Mouse (Mus musculus) mature B cell (primary cell): ENCODE measurements around the gene Il9r.

Experiments used
- in situ Hi-C: fragments of 300-500 bp; cut with MboI; formaldehyde crosslinking; loops from 2 replicates; pipeline ENCODE4 v1.14.3; 2019

Il9r gene

DNA sequence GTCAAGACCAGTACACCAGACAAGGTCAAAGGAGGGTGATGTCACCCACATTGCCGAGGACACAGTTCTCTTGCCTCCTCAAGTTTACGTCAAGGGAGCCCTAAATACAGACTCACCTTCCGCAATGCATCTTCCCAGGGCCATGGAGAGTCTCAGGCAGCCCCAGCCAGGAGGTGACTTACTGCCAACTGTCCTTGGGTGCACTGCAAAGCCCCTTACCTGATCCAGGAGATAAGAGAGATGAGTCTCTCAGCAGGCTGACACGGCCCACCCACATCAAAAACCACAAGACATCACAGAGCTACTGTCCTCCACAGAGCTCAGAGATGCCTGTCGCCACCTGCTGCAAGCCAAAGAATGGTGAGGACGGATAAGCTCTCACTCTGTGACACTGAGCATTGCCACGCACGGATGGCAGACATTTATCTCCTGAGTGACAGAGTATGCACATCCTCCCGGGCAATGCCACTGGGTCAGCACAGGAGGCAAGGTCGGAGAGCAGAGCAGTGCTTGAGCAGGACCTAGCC lies at the start of gene Il9r:
Il9r (minus strand) TSS at position 205 of the 527 bp plus-strand sequence.
- in situ Hi-C loops: no loop called here

DNA sequence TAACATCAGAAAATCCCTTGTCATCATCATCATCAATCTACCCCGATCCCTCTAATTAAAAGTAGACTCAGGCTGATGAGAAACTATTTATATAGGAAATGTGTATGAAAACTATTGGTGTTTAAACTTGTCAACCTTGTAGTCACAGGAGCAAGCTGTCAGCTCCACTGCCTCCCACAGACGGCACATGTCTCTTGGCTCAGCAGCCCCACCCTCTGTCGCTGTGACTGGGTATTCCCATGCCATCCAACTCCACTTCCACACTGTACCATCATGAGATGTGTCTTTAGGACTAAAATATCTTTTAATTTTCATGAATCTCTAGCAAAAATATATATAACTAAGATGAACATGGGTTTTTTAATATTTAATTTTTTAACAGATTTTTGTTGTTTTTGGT lies 48.3 kb upstream of the Il9r start:
- in situ Hi-C loops: no loop called here

DNA sequence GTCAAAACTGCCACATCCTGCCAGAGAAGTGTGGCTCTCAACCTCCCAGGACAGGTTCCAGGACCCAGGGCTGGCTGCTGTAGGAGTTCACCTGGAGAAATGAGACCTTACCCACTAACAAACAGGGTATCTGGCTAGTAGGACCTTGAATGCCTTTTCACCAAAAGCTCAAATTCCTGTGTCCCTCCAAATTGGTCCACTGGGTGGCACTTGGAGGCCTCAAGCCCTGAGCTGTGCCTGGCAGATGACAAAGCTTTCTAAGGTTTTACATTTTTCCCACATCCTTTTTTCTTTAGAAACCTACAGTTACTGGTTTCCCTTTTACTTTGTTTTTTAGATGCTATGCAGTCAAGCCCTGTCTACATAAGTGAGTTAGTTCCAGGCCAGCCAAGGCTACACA lies 47.0 kb upstream of the Il9r start:
- in situ Hi-C loops: no loop called here

DNA sequence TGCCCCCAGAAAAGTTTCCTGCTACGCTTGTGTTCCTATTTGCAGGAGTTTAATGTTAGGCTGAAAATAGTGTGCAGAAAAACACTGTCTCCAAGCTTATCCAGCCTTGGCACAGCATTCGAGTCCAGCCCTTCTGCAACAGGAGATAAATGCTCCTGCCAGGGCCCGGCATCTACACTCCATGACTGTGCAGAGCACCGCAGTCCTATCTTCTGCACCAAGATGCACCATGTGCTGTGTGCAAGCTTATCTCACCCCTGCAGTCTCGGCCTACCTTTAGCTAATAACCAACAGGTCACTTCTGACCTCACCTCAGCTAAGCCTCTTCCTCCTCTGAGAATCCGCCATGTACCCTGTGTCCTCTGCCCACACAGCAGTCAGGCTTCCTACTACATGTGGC lies 45.5 kb upstream of the Il9r start:
- in situ Hi-C loops: no loop called here

DNA sequence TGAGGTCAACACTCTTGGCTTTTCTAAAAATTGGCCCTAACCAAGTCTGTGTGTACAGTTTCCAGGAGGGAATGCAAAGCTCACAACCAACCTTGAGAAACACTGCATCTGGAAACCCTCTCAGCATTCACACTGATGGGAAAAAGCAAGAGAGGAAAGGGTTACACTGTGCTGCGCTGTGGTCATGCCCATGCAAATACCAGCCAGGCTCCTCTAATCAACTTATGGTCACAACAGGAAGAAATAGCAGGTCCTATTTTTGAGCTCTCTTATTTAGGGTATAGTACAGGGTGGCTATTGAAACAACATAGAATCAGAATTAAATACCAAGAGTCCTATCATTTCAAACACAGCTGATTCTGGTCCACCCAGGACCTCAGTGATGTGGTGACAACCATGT lies 44.5 kb upstream of the Il9r start:
- in situ Hi-C loops: no loop called here

DNA sequence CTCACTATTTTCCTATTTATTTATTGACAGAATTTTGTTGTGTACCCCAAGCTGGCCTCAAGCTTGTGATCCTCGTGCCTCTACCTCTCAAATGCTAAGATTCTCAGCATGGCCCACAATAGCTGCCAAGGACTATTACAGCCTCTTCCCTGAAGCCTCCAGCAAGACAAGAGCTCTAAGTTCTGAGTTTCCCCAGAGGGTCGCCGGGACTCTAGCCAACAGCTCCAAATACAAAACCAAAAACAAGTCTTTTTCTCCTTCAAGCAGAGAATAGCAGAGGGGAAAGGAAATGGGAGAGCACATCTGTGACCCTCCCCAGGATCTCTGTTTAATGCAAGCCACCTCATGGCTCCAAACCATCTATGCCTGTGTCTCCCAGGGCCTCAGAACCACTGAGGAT lies 44.0 kb upstream of the Il9r start:
- in situ Hi-C loops: no loop called here

DNA sequence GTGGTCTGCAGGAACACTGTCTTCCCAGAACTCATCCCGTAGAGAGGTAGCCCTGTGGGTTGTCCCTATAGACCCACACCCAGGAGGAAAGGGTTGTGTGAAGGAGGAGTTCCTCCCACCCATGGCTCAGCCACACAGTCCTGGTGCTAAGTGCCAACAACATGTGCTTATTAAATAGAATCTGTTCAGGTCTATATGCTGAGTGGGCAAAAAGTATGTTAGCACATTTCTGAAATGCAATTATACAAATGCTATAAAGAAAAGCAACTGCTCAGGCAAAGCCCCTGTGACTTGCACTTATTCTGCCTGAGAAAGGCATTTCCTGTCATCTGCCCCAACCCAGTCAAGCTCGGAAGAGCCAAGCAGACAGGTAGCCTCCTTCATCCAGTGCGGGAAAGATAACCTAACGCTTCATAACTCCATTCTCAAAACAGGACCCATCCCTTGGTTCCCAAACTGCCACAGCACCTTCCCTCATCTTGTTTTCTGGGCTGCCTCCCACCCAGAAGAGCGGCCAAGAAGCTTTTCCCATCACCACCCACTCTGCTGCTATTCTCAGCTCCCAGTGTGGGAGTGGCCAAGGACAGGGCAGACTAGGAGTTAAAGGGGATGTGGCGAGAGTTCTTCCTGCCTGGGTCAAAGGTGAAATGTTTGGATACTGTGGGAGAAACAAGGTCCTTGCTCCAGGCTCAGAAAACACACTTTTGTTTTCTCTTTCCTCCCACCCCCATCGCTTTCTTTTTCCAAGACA lies 43.3 kb upstream of the Il9r start:
- in situ Hi-C loops: no loop called here

DNA sequence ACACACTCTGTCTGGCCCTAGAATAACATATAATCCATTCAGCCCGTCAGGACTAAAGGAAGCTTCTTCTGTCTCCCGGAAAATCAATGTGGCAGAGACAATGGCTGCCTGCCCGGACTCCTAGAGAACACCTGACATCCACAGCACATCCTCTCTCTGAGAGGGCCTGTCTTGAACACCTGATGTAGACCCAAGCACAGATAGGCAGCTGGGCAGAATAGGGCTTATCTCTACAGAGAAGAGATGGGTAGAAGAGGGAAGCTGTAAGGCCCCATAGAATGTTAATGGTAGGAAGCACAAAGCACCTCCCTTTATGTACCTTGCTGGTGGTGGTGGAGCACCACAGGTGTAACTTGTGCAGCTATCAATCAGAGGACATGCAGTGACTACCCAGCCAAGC lies 42.1 kb upstream of the Il9r start:
- in situ Hi-C loops: no loop called here

DNA sequence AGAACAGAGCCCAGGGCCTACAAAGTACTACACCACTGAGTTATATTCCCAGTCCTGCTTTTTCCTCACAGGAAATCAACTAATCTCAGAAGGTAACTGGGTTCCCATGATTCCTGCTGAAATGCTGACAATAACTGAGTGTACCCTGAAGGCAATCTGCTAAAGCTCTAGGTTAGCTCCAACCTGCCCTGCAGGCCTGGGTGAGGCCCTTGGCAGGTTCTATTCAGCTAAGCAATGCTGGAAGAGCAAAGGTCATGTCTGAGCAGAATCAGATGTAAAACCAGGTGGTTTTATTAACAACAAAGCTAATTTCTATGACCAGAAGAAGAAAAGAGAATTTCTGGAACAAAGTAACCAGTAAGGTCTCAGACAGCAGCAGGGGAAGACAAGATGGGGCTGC lies 41.3 kb upstream of the Il9r start:
- in situ Hi-C loops: no loop called here

DNA sequence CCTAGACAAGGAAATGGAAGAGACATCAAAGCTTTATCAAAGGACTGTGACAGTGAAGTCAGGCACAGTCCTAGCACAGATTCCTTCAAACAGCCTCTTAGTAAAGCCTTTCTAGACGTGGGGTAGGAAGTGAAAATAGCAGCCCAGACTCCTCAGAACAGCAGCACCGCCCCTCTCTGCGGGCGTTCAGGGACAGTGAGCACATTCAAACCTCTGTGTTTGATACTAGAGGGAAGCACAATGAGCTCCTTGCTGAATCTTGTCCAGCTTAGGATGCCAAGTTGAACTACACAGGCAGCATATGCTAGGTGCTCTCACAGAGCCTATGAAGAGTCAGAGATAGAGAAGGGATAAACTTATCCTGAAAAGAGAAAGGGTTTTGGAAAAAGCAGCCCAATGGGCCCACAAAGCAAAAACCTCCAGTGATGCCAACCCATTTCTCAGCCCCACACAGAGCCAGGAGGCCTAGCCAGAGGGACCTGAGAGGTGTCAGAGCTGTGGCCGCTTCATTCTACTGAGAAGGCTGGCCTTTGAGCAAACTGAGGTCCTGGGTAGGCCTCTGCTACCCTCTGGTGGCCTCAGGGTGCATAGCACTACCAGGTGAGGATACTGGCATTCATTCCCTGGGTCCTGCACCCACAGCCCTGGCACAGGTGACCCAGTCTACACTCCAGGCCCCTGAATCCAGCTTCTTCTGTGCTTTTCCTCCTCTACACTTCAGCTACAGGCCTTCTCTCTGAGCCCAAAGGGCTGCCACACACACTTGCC lies 38.2 kb upstream of the Il9r start:
- in situ Hi-C loops: no loop called here

DNA sequence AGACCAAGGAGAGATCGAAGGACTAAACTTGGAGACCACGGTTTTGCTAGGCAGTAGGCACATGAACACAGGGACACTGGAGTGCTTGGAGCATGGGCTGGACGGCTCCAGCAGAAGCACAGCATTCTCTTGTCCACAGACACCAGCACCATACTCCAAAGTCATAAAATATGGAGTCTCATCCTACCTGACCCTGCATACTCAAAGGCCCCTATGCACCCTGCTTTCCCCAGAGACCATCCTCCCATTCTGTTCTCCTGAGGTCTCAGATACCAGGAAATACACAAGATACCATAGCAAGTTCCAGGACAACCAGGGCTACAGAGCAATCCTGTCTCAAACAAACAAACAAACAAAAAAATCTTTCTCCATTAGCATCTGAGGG lies 37.3 kb upstream of the Il9r start:
- in situ Hi-C loops: no loop called here

DNA sequence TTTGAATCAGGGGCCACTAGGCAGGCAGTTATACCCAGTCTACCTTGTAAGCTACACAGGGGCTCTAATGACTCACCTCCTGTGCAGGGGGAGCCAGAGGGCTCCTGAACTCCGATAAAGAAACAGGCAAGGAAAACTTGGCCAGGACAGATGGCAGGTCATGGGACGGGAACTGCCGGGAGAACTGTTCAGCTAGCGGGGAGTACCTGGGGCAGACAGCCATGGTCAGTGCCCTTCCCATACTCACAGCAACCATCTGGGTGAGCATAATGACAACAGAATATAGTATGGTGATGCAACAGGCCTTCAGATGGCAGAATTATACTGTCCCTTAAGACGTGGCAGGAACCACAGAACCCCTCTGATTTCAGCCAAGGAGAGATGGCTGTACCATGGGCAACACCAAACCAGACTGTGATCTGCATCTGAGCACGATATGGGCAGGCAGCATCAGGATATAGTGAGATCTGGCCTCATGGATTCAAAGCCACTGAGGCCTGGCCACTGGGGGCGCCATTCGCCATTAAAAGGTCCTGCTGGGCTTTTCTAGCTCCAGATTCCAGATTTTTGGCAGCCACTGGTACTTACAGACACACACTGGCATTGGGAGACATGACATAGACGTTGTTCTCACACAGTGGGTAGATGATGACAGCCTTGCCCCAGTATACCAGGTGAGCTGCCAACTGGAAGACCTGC lies 36.8 kb upstream of the Il9r start:
- in situ Hi-C loops: no loop called here

DNA sequence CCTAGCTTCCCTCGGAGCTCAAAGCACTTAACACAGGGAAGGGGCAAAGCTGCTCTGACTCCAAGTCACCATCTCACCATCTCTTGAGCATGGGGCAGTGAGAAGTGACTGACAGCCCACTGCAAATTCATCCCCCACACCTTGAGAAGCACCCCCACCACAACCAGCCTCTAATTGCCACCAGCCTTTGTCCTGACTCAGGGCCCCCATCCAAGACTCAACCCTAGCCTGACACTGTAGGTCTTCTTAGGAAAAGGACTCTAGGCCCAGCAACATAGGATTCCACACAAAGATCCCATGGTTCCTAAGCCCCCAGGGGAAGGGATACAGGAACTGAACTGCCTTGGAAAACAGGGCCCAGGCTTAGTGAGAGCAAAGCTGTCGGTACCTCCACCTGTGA lies 36.1 kb upstream of the Il9r start:
- in situ Hi-C loops: no loop called here

DNA sequence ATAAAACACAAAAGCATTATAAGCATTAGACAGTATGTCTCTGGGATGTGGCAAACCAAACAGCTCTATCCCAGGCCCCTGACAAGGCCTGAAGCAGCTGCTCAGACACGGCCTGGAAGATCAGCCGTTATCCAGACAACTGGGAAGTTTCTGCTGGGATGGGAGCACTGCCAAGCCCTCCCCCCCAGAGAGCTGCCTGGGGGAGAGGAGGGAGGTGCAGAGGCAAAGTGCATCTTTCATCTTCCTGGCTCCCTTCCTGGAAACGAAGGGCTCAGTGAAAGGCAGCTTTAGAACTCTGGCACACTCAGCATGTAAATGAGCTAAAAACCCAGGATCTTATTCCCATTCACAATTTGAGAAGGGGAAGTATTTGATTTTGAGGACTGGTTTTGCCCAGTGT lies 35.6 kb upstream of the Il9r start:
- in situ Hi-C loops: no loop called here

DNA sequence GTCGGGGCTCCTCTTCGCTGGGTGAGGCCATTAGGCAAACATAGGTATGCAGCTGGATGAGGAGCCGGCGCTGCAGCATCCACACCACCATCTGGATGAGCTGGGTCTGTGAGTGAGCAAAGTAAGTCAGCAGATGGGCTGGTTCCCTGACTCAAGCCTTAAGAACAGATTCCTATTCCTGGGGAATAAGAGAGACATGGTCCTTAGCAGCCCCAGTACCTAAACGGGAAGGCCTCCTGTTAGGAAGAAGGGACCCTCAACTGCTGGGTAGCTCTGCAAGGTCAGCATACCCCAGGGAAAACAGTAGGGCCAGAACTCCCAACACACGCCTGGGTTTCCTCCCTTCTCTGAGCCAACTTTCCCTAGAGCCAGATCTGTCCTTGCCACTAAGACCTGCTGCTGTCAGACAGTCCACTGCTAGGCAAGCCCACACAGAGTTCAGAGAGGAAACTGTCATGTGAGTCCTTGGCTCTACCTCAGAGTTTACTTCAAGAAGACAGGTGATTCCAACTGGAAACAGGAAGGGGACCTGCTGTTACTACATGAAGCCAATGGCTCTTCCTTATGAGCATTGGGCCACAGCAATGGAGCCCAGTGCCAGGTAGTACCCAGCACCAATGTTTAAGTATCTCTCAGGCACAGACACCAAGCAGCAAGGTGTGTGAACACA lies 34.9 kb upstream of the Il9r start:
- in situ Hi-C loops: no loop called here

DNA sequence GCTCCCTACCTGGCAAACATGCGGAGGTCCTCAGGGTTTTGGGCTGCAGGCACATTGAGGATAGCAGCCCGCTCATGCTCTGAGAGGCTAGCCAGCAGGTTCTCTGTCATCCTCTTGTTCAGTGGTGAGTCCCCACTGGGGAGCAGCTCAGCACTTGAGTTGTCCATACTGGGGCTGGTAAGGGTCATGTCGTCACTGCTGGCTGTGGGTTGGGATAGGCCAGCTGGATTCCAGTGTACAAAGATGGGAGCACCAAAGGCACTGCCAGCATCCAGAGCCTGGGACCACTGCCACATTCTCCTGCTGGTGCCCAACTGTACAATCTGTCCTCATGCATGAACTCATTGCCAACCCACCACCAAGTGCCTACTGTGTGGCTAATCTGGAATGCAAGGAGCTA lies 33.8 kb upstream of the Il9r start:
- in situ Hi-C loops: no loop called here

DNA sequence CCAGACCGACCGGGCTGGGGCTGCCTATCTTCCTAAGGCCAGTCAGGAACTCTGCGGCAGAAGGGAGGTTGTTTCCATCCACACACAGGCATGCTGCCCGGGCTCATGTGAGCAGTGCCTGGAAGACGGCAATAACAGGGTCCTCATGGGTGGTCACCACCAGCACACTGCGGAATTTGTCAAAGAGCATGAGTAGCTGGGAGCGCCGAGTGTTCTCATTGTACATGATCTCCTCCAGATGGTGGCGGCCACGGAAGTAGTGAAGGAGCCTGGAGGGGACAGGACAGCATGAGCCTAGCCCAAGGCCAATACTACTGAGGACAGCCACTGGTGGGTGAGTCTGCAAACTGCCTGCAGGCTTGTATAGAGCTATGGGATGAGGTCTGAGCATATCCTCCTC lies 32.8 kb upstream of the Il9r start:
- in situ Hi-C loops: no loop called here

DNA sequence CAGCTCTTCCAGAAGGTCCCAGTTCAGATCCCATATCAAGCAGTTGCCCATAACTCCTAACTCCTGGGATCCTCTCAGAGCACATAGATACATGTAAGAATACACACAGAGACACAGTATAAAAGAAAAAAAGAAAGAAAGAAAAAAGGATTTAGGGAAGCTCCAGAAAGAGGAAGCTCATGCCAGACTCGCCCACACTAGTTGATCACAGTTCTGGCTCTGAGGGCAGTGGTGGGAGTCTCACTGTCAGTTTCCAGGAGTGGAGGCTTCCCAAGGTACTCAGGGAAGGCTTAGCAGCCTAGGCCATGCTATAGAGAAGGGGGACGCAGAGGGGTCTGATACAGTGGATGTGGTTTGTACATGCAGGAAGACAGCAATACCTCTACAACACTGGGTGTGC lies 31.0 kb upstream of the Il9r start:
- in situ Hi-C loops: no loop called here

DNA sequence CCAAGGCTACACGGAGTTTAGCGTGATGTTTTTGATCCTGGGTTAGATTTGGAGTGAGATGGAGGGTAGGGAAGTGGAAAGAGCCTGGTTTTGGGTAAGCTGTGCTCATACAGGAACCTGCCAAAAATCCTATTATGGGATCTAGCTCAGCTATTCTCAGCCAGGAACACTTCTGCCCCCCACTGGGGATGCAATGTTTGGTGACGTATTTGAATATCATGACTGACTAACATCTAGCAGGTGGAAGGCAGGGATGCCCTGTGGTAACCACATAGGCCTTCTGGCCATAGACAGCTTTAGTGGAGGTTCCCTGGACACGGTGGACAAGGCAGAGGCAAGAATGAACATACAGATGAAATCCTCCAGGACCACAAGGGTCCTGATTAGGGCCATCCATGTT lies 30.1 kb upstream of the Il9r start:
- in situ Hi-C loops: no loop called here

DNA sequence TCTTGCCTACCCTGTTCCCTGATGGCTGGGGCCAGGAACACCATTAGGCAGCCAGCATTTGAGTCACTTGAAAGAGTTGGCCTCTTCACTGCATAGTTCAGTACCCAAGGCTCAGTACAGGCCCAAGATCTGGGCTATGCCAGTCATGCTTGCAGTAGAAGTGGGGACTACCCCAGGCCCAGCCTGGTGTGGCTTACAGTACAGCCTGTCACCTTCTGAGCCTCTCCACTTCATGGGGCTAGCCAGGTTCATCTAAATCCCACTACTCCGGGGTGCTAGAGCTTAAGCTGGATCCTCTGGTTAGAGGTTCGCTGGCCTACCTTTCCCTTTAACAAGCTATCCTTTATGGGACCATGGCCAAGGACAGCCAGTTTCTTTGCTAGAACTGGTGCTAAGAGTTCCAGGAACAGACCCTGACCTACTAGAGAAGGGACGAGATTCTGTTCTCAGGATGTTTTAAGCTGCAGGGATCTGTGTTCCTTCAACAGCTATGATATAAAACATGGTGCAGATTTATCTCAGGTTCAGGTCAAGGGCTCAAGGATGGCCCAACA lies 28.3 kb upstream of the Il9r start:
- in situ Hi-C loops: no loop called here

DNA sequence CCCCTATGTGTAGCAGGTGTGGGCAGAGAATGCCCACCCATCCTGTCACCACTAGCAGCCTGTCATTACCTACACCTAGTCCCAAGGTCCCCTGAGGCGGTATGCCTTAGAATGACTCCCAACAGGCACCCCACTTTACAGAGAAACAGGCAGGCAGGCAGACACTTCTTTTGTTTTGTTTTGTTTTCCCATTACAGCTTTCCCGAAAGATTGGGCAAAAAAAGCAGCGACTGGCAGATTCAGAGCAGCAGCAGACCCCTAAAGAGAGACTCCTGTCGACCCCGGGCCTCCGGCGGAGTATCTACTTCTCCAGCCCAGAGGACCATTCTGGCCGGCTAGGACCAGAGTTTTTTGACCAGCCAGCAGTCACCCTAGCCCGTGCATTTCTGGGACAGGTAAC lies 27.5 kb upstream of the Il9r start:
- in situ Hi-C loops: no loop called here

DNA sequence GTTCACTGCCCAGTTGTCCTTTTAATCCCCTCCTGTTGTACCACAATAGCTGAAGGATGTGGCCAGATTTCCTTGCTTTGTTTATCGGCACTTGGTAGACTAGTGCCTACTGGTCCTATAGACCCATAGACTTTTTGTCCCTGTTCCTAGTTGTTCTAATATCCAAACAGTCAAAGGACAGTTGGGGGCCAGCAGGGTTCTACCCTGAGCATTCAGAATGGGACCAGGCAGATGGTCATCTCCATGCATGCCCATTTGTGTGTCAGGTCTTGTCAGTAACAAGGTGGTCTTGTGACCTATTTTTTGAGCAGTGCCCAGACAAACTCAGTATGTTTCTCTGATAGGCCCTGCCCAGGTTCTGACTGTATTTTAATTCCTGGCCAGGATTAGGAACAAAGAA lies 27.0 kb upstream of the Il9r start:
- in situ Hi-C loops: no loop called here
